In the genomic region with DNA sequence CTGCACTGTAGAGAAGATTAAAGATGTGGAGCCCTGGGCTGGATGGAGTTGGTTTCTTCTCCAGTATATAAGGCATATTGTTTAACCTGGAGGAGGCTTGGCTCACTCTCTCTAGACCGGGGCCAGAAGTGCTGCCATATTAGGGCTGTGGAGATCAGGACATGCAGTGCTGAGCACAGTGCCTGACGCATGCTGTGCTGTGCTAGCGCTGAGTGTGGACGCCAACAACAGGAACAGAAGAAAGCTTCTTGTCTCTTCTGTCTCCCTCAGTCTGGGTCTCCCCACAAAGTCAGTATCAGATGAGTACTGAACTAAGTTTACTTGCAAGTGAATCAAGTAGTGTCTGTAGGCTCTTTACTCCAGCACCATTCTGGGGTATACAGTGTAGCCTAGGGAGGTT, we compare ENCODE assay signal across 10 mouse cellular contexts. TPM values are rescaled to one million over a fixed set of nuclear protein-coding genes. Genes with fewer than 3 reads are reported as not detected.
DNase-seq lines count a peak whose midpoint lies in the region; ATAC-seq lines count a peak whose summit lies in the region.
"Had no signal": no experiment of that assay in that cellular context is flagged by ENCODE, and none has a peak within 500 bp of the region (broad histone marks: within the 10 kb centered on the region; RNA-seq: fewer than 3 reads in every experiment).

No protein-coding gene starts in this region.

- DNase-seq in heart, adult 11 months: peak; percentile 95
- DNase-seq in heart, postnatal 4 days: no peak
- DNase-seq in lung, postnatal 25 days (ENCODE audit: low spot score): no peak
- no peak for DNase-seq in intestine, embryonic 14.5 days (ENCODE audit: low spot score)
- DNase-seq in Muller cell, postnatal 12 days (ENCODE audit: inconsistent ontology term): no peak
- DNase-seq in adrenal gland, adult 18-20 months (ENCODE audit: low spot score in 2 of 2): no peak
- DNase-seq: cerebellum, adult 11 months had no signal

- WGBS in lung, embryonic 16.5 days: 66% methylated on average over 4 of the region's 4 CpGs
- 74% methylated on average over 4 of the region's 4 CpGs for WGBS in intestine, embryonic 14.5 days
- WGBS in stomach, embryonic 15.5 days: 75% methylated on average over 4 of the region's 4 CpGs

- H3K4me3 ChIP-seq in lung, embryonic 16.5 days (ENCODE audit: low read length): no peak overlapping the region
- H3K4me3 ChIP-seq in intestine, embryonic 14.5 days (ENCODE audit: low read depth, low read length): no peak overlapping the region
- no peak overlapping the region for H3K4me3 ChIP-seq in stomach, embryonic 15.5 days (replicated peaks)
- H3K4me3 ChIP-seq: neural tube, embryonic 12.5 days had no signal

- H3K9ac ChIP-seq in lung, embryonic 16.5 days (ENCODE audit: low read length): peak overlapping the region; percentile 17; the same call in 1 of the 2 replicates
- H3K9ac ChIP-seq in intestine, embryonic 14.5 days (ENCODE audit: low read length): no peak overlapping the region
- no peak overlapping the region for H3K9ac ChIP-seq in stomach, embryonic 15.5 days
- H3K9ac ChIP-seq: neural tube, embryonic 12.5 days had no signal

- H3K27me3 ChIP-seq in lung, embryonic 16.5 days (ENCODE audit: control insufficient read depth, insufficient read depth, low read depth, low read length): no peaks in the 10 kb centered on the region
- no peaks in the 10 kb centered on the region for H3K27me3 ChIP-seq in intestine, embryonic 14.5 days (replicated peaks; ENCODE audit: control insufficient read depth, insufficient read depth, low read length)
- no peaks in the 10 kb centered on the region for H3K27me3 ChIP-seq in stomach, embryonic 15.5 days (replicated peaks)
- H3K27me3 ChIP-seq: neural tube, embryonic 12.5 days had no signal

- H3K4me2 ChIP-seq in lung, embryonic 16.5 days (ENCODE audit: low read depth, low read length): no peak overlapping the region
- H3K4me2 ChIP-seq in intestine, embryonic 14.5 days (ENCODE audit: low read length): no peak overlapping the region
- no peak overlapping the region for H3K4me2 ChIP-seq in stomach, embryonic 15.5 days
- H3K4me2 ChIP-seq: neural tube, embryonic 12.5 days had no signal

- peak overlapping the region; percentile 85 for H3K27ac ChIP-seq in lung, embryonic 16.5 days (ENCODE audit: low read length)
- H3K27ac ChIP-seq in intestine, embryonic 14.5 days (ENCODE audit: low read depth): peak overlapping the region; percentile 64
- peak overlapping the region; percentile 78 for H3K27ac ChIP-seq in stomach, embryonic 15.5 days
- H3K27ac ChIP-seq: neural tube, embryonic 12.5 days had no signal

- no peak for ATAC-seq in lung, embryonic 16.5 days (ENCODE audit: low read depth)
- no peak for ATAC-seq in intestine, embryonic 14.5 days (replicated peaks; ENCODE audit: low FRiP score, low TSS enrichment, low read depth)
- no peak for ATAC-seq in stomach, embryonic 15.5 days (ENCODE audit: insufficient read depth, low FRiP score, low read depth)

- no peaks in the 10 kb centered on the region for H3K36me3 ChIP-seq in lung, embryonic 16.5 days (ENCODE audit: control insufficient read depth, insufficient read depth, low read length)
- no peaks in the 10 kb centered on the region for H3K36me3 ChIP-seq in intestine, embryonic 14.5 days (ENCODE audit: control insufficient read depth, insufficient read depth, low read length)
- no peaks in the 10 kb centered on the region for H3K36me3 ChIP-seq in stomach, embryonic 15.5 days
- H3K36me3 ChIP-seq: neural tube, embryonic 12.5 days had no signal

- H3K9me3 ChIP-seq in lung, embryonic 16.5 days (ENCODE audit: control insufficient read depth, low read length): no peaks in the 10 kb centered on the region
- H3K9me3 ChIP-seq in intestine, embryonic 14.5 days (ENCODE audit: control insufficient read depth, low read length): no peaks in the 10 kb centered on the region
- H3K9me3 ChIP-seq in stomach, embryonic 15.5 days: no peaks in the 10 kb centered on the region
- H3K9me3 ChIP-seq: neural tube, embryonic 12.5 days had no signal

- peaks cover 48% of the 10 kb centered on the region for H3K4me1 ChIP-seq in lung, embryonic 16.5 days (replicated peaks; ENCODE audit: control insufficient read depth, insufficient read depth, low read length)
- H3K4me1 ChIP-seq in intestine, embryonic 14.5 days (replicated peaks; ENCODE audit: control insufficient read depth, insufficient read depth, low read length): peaks cover 24% of the 10 kb centered on the region
- peaks cover 36% of the 10 kb centered on the region for H3K4me1 ChIP-seq in stomach, embryonic 15.5 days

RNA-seq across cellular contexts. Expression of a gene that starts 4.8 kb away (rescaled TPM):
- 10 to 100 TPM; 51.6 to 52.0 TPM for total RNA-seq in heart, postnatal 4 days (2021)
- polyA plus RNA-seq in lung, embryonic 16.5 days (2015; fragmentation: Nextera tagmentation; extraction: Ambion mirVana): 44.2 and 48.5 TPM in 2 replicates
- 28.3 and 30.2 TPM in 2 replicates for polyA plus RNA-seq in intestine, embryonic 14.5 days (2014; fragmentation: Nextera tagmentation; extraction: Ambion mirVana)
- 22.1 and 23.6 TPM in 2 replicates for polyA plus RNA-seq in stomach, embryonic 15.5 days (2015; fragmentation: Nextera tagmentation; extraction: Ambion mirVana)
- total RNA-seq in adrenal gland, adult 18-20 months (2021): 10 to 100 TPM; 29.7 to 55.2 TPM
